Mouse (Mus musculus) myocyte (in vitro differentiated cells): Measurements from ENCODE around the gene Car14.
"Not testable (repeated sequence)": the region's sequence is repeated elsewhere in the genome, so short reads cannot be mapped to it uniquely, and the experiment has no call there.

Experiments
- CEBPB ChIP-seq: IDR thresholded peaks from 2 replicates; pipeline ENCODE4 v1.6.1; 2011; ENCODE audit warnings: mild to moderate bottlenecking, moderate library complexity; ENCODE audit not compliant: poor library complexity, insufficient read depth, severe bottlenecking
- E2F4 ChIP-seq: IDR thresholded peaks from one replicate; pipeline ENCODE4 v1.6.1; 2011; ENCODE audit warnings: mild to moderate bottlenecking, control low read depth, moderate library complexity; ENCODE audit not compliant: insufficient read depth
- MYOD1 ChIP-seq, 3 experiments: IDR thresholded peaks; one replicate each; pipeline ENCODE4 v1.6.1; 2011; ENCODE audit warnings: control low read depth in 2 of 3, low read depth in 2 of 3, mild to moderate bottlenecking in 2 of 3, moderate library complexity in 1 of 3; ENCODE audit not compliant: insufficient read length in 2 of 3, control insufficient read depth in 1 of 3
- MYOG ChIP-seq, 3 experiments: IDR thresholded peaks; one replicate each; pipeline ENCODE4 v1.6.1; 2011; ENCODE audit warnings: control low read depth in 2 of 3, low read depth in 2 of 3, mild to moderate bottlenecking in 2 of 3; ENCODE audit not compliant: insufficient read length in 2 of 3, control insufficient read depth in 1 of 3, insufficient read depth in 1 of 3
- POLR2A ChIP-seq: IDR thresholded peaks from one replicate; pipeline ENCODE4 v1.6.1; 2011; ENCODE audit warnings: low read depth, mild to moderate bottlenecking, control low read depth, moderate library complexity; ENCODE audit not compliant: insufficient read length
- POLR2AphosphoS2 ChIP-seq: IDR thresholded peaks from one replicate; pipeline ENCODE4 v1.6.1; 2011; ENCODE audit warnings: low read depth, control low read depth; ENCODE audit not compliant: insufficient read length
- TCF12 ChIP-seq: IDR thresholded peaks from one replicate; pipeline ENCODE4 v1.6.1; 2011; ENCODE audit warnings: mild to moderate bottlenecking, control low read depth; ENCODE audit not compliant: poor library complexity, insufficient read depth, severe bottlenecking
- TCF3 ChIP-seq: IDR thresholded peaks from one replicate; pipeline ENCODE4 v1.6.1; 2011; ENCODE audit warnings: low read depth, control low read depth; ENCODE audit not compliant: insufficient read length
- USF1 ChIP-seq: IDR thresholded peaks from one replicate; pipeline ENCODE4 v1.6.1; 2011; ENCODE audit warnings: low read depth, mild to moderate bottlenecking, control low read depth, moderate library complexity

DNA sequence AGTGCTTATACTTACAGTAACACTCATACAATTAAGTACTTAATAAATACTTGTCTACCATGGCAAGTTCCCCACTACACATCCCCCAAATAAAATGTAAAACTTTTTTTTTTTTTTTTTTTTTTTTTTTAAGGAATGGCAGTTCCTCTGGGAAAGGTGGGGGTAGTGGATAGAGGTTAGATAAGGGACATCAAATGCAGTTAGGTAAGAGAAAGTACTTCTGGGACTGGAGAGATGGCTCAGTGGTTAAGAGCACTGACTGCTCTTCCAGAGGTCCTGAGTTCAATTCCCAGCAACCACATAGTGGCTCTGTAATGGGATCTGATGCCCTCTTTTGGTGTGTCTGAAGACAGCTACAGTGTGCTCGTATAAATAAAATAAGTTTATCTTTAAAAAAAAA is 47.4 kb downstream of the Car14 start:
- TF ChIP-seq POLR2A; TCF12; USF1; MYOG (IDR thresholded peaks at IDR 0.05; ENCODE audit: control insufficient read depth in 1 of 3, insufficient read depth in 1 of 3, insufficient read length in 2 of 3, low read depth in 2 of 3); MYOD1 (IDR thresholded peaks at IDR 0.05; ENCODE audit: control insufficient read depth in 1 of 3, insufficient read length in 2 of 3, low read depth in 2 of 3); CEBPB; TCF3; POLR2AphosphoS2; E2F4: not testable (repeated sequence)
